Mouse (Mus musculus) myocyte (in vitro differentiated cells): Measurements from ENCODE around the gene Rnf185.

Experiments used
- CEBPB ChIP-seq: IDR thresholded peaks from 2 replicates; pipeline ENCODE4 v1.6.1; 2011; ENCODE audit warnings: mild to moderate bottlenecking, moderate library complexity; ENCODE audit not compliant: poor library complexity, insufficient read depth, severe bottlenecking
- E2F4 ChIP-seq: IDR thresholded peaks from one replicate; pipeline ENCODE4 v1.6.1; 2011; ENCODE audit warnings: mild to moderate bottlenecking, control low read depth, moderate library complexity; ENCODE audit not compliant: insufficient read depth
- MAX ChIP-seq: IDR thresholded peaks from one replicate; pipeline ENCODE4 v1.6.1; 2011; ENCODE audit warnings: low read depth, mild to moderate bottlenecking, control low read depth
- MYOD1 ChIP-seq, 3 experiments: IDR thresholded peaks; one replicate each; pipeline ENCODE4 v1.6.1; 2011; ENCODE audit warnings: control low read depth in 2 of 3, low read depth in 2 of 3, mild to moderate bottlenecking in 2 of 3, moderate library complexity in 1 of 3; ENCODE audit not compliant: insufficient read length in 2 of 3, control insufficient read depth in 1 of 3
- MYOG ChIP-seq, 3 experiments: IDR thresholded peaks; one replicate each; pipeline ENCODE4 v1.6.1; 2011; ENCODE audit warnings: control low read depth in 2 of 3, low read depth in 2 of 3, mild to moderate bottlenecking in 2 of 3; ENCODE audit not compliant: insufficient read length in 2 of 3, control insufficient read depth in 1 of 3, insufficient read depth in 1 of 3
- POLR2A ChIP-seq: IDR thresholded peaks from one replicate; pipeline ENCODE4 v1.6.1; 2011; ENCODE audit warnings: low read depth, mild to moderate bottlenecking, control low read depth, moderate library complexity; ENCODE audit not compliant: insufficient read length
- POLR2AphosphoS2 ChIP-seq: IDR thresholded peaks from one replicate; pipeline ENCODE4 v1.6.1; 2011; ENCODE audit warnings: low read depth, control low read depth; ENCODE audit not compliant: insufficient read length
- REST ChIP-seq: IDR thresholded peaks from one replicate; pipeline ENCODE4 v1.6.1; 2011; ENCODE audit warnings: mild to moderate bottlenecking, control low read depth, moderate library complexity; ENCODE audit not compliant: insufficient read depth, insufficient read length
- SRF ChIP-seq: IDR thresholded peaks from one replicate; pipeline ENCODE4 v1.6.1; 2011; ENCODE audit warnings: low read depth; ENCODE audit not compliant: control insufficient read depth, insufficient read length
- TCF12 ChIP-seq: IDR thresholded peaks from one replicate; pipeline ENCODE4 v1.6.1; 2011; ENCODE audit warnings: mild to moderate bottlenecking, control low read depth; ENCODE audit not compliant: poor library complexity, insufficient read depth, severe bottlenecking
- USF1 ChIP-seq: IDR thresholded peaks from one replicate; pipeline ENCODE4 v1.6.1; 2011; ENCODE audit warnings: low read depth, mild to moderate bottlenecking, control low read depth, moderate library complexity

- no peak for TF ChIP-seq USF1
- TF ChIP-seq POLR2A = no peak
- no peak for TF ChIP-seq MYOD1 (IDR thresholded peaks at IDR 0.05; ENCODE audit: control insufficient read depth in 1 of 3, insufficient read length in 2 of 3, low read depth in 2 of 3)
- no peak for TF ChIP-seq MAX
- no peak for TF ChIP-seq REST
- TF ChIP-seq TCF12 = no peak
- TF ChIP-seq CEBPB = no peak
- TF ChIP-seq E2F4 = no peak
- no peak for TF ChIP-seq MYOG (IDR thresholded peaks at IDR 0.05; ENCODE audit: control insufficient read depth in 1 of 3, insufficient read depth in 1 of 3, insufficient read length in 2 of 3, low read depth in 2 of 3)
- no peak for TF ChIP-seq SRF
- no peak for TF ChIP-seq POLR2AphosphoS2
Measured at GRCm38 (mm10) chr11:3437621-3438020, 14.5 kb downstream of the Rnf185 start.
